Mouse (Mus musculus): ENCODE measurements around the gene Pla2g12a.

Pla2g12a gene

GRCm38 (mm10) chr3:129878405-129879021 is at the start of gene Pla2g12a:
TSS of gene Pla2g12a (plus strand) at chr3:129878606.
- peak; percentile 89 for DNase-seq (ENCODE audit: low spot score)

GRCm38 (mm10) chr3:129830626-129831025 is 47.8 kb upstream of the Pla2g12a start:
- DNase-seq (ENCODE audit: low spot score) = peak; percentile 41

GRCm38 (mm10) chr3:129831035-129831568 is 47.3 kb upstream of the Pla2g12a start, which contains the start of gene Gar1:
TSS of gene Gar1 (minus strand) at chr3:129831396.
- DNase-seq (ENCODE audit: low spot score) = peak; percentile 93

GRCm38 (mm10) chr3:129835388-129835934 is 42.9 kb upstream of the Pla2g12a start, which contains the start of gene Cfi:
TSS of gene Cfi (plus strand) at chr3:129835884.
- DNase-seq (ENCODE audit: low spot score) = no peak

- no peak for DNase-seq (ENCODE audit: low spot score)
Observed at GRCm38 (mm10) chr3:129836051-129836697, 42.2 kb upstream of the Pla2g12a start.

GRCm38 (mm10) chr3:129836965-129837364 is 41.4 kb upstream of the Pla2g12a start:
- no peak for DNase-seq (ENCODE audit: low spot score)

GRCm38 (mm10) chr3:129838017-129838416 is 40.4 kb upstream of the Pla2g12a start:
- DNase-seq (ENCODE audit: low spot score) = no peak

- DNase-seq (ENCODE audit: low spot score) = no peak
Observed at GRCm38 (mm10) chr3:129845868-129846267, 32.5 kb upstream of the Pla2g12a start.

GRCm38 (mm10) chr3:129846846-129847245 is 31.6 kb upstream of the Pla2g12a start:
- no peak for DNase-seq (ENCODE audit: low spot score)

- no peak for DNase-seq (ENCODE audit: low spot score)
Observed at GRCm38 (mm10) chr3:129862592-129862991, 15.8 kb upstream of the Pla2g12a start.

- peak; percentile 29 for DNase-seq (ENCODE audit: low spot score)
Observed at GRCm38 (mm10) chr3:129863698-129864097, 14.7 kb upstream of the Pla2g12a start.

- no peak for DNase-seq (ENCODE audit: low spot score)
Observed at GRCm38 (mm10) chr3:129877327-129877726, 1.1 kb upstream of the Pla2g12a start.

GRCm38 (mm10) chr3:129879131-129879757 is 838 bp downstream of the Pla2g12a start:
- DNase-seq (ENCODE audit: low spot score) = peak; percentile 12

- DNase-seq (ENCODE audit: low spot score) = no peak
Observed at GRCm38 (mm10) chr3:129879913-129880312, 1.5 kb downstream of the Pla2g12a start.

GRCm38 (mm10) chr3:129880925-129881593 is 2.7 kb downstream of the Pla2g12a start:
- DNase-seq (ENCODE audit: low spot score) = no peak

GRCm38 (mm10) chr3:129885577-129885976 is 7.2 kb downstream of the Pla2g12a start:
- no peak for DNase-seq (ENCODE audit: low spot score)

- DNase-seq (ENCODE audit: low spot score) = no peak
Observed at GRCm38 (mm10) chr3:129886430-129886829, 8.0 kb downstream of the Pla2g12a start.

GRCm38 (mm10) chr3:129887779-129888517 is 9.5 kb downstream of the Pla2g12a start:
- no peak for DNase-seq (ENCODE audit: low spot score)

- DNase-seq (ENCODE audit: low spot score) = no peak
Observed at GRCm38 (mm10) chr3:129892003-129892402, 13.6 kb downstream of the Pla2g12a start.

GRCm38 (mm10) chr3:129893143-129893542 is 14.7 kb downstream of the Pla2g12a start:
- no peak for DNase-seq (ENCODE audit: low spot score)

GRCm38 (mm10) chr3:129896591-129896990 is 18.2 kb downstream of the Pla2g12a start:
- DNase-seq (ENCODE audit: low spot score) = no peak
